Mouse (Mus musculus) forebrain, embryonic 14.5 days (tissue): Measurements from ENCODE around the gene Gucd1. TPM values are rescaled to one million over a fixed set of nuclear protein-coding genes. Genes with fewer than 3 reads are reported as not detected.

ENCODE experiments used
- ATAC-seq: fragments of 200-750 bp; cut with Nextera tagmentation; 2 replicates; pipeline ENCODE4 v1.8.0; 2017; ENCODE audit warnings: mild to moderate bottlenecking, moderate library complexity
- DNase-seq: peaks from one replicate; pipeline ENCODE4 v3.0.0-alpha.2; 2015; ENCODE audit warnings: low spot score
- H3K27ac ChIP-seq: fragments of 300-500 bp; sonication (generic); 2 replicates; pipeline ENCODE4 v1.5.1; 2014; ENCODE audit warnings: low read depth, mild to moderate bottlenecking, control low read depth, low read length, moderate library complexity
- H3K27me3 ChIP-seq: fragments of 300-500 bp; sonication (generic); replicated peaks from 2 replicates; pipeline ENCODE4 v1.6.1; 2014; ENCODE audit warnings: low read length, control low read depth, mixed read lengths; ENCODE audit not compliant: control insufficient read depth, insufficient read depth
- H3K36me3 ChIP-seq: fragments of 300-500 bp; sonication (generic); 2 replicates; pipeline ENCODE4 v1.6.1; 2014; ENCODE audit warnings: low read length, control low read depth; ENCODE audit not compliant: control insufficient read depth, insufficient read depth
- H3K4me1 ChIP-seq: fragments of 300-500 bp; sonication (generic); 2 replicates; pipeline ENCODE4 v1.6.1; 2014; ENCODE audit warnings: antibody characterized with exemption, low read length, control low read depth; ENCODE audit not compliant: control insufficient read depth, insufficient read depth
- H3K4me2 ChIP-seq: fragments of 300-500 bp; sonication (generic); 2 replicates; pipeline ENCODE4 v1.6.1; 2014; ENCODE audit warnings: mild to moderate bottlenecking, control low read depth, low read length
- H3K4me3 ChIP-seq: fragments of 300-500 bp; sonication (generic); 2 replicates; pipeline ENCODE4 v1.5.1; 2014; ENCODE audit warnings: low read depth, low read length, control low read depth
- H3K9ac ChIP-seq: fragments of 300-500 bp; sonication (generic); 2 replicates; pipeline ENCODE4 v1.6.1; 2014; ENCODE audit warnings: mild to moderate bottlenecking, low read length, control low read depth, moderate library complexity
- H3K9me3 ChIP-seq: fragments of 300-500 bp; sonication (generic); replicated peaks from 2 replicates; pipeline ENCODE4 v1.6.1; 2016; ENCODE audit warnings: low read length, control low read depth, mixed read lengths; ENCODE audit not compliant: control insufficient read depth
- WGBS: fragments of 180-500 bp; shearing (Covaris S2); extraction: QIAGEN DNeasy Blood & Tissue Kit; methylation state at CpG from one replicate; pipeline ENCODE4 v1.1.7; 2014; 5-methylcytosine and 5-hydroxymethylcytosine counted together
- polyA plus RNA-seq: library from polyadenylated mRNA; unstranded; fragments of >200 nt; fragmentation: Nextera tagmentation; extraction: Ambion mirVana; gene quantifications from 2 replicates; pipeline ENCODE4 v1.2.1, GENCODE M21; 2014

Gene Gucd1
- polyA plus RNA-seq, 1 experiment from 2014 or later = 29.5 TPM

GRCm38 (mm10) chr10:75323986-75324385 is 193.8 kb downstream of the Gucd1 start:
- no peaks in the 10 kb centered on the region for H3K4me1 ChIP-seq
- H3K9ac ChIP-seq = no peak overlapping the region
- no peak overlapping the region for H3K4me3 ChIP-seq
- WGBS = 79% methylated on average over 8 of the region's 8 CpGs
- DNase-seq (no peak), ATAC-seq (no peak)
- no peak overlapping the region for H3K4me2 ChIP-seq
- no peaks in the 10 kb centered on the region for H3K27me3 ChIP-seq
- H3K36me3 ChIP-seq = no peaks in the 10 kb centered on the region
- H3K27ac ChIP-seq = no peak overlapping the region
- no peaks in the 10 kb centered on the region for H3K9me3 ChIP-seq

GRCm38 (mm10) chr10:75322966-75323365 is 194.8 kb downstream of the Gucd1 start:
- no peaks in the 10 kb centered on the region for H3K36me3 ChIP-seq
- ATAC-seq (no peak), DNase-seq (no peak)
- H3K4me2 ChIP-seq = no peak overlapping the region
- no peak overlapping the region for H3K9ac ChIP-seq
- no peak overlapping the region for H3K27ac ChIP-seq
- H3K4me1 ChIP-seq = no peaks in the 10 kb centered on the region
- peaks cover 8% of the 10 kb centered on the region; the same call in 1 of the 2 replicates for H3K27me3 ChIP-seq
- H3K9me3 ChIP-seq = no peaks in the 10 kb centered on the region
- H3K4me3 ChIP-seq = no peak overlapping the region
- WGBS = 50% methylated on average over 6 of the region's 6 CpGs

GRCm38 (mm10) chr10:75320321-75320720 is 197.5 kb downstream of the Gucd1 start:
- H3K27me3 ChIP-seq = peaks cover 21% of the 10 kb centered on the region
- DNase-seq = no peak
- no peaks in the 10 kb centered on the region for H3K36me3 ChIP-seq
- no peak overlapping the region for H3K4me3 ChIP-seq
- no peak for ATAC-seq
- H3K4me1 ChIP-seq = peaks cover 2% of the 10 kb centered on the region; the same call in 1 of the 2 replicates
- H3K9me3 ChIP-seq = no peaks in the 10 kb centered on the region
- no peak overlapping the region for H3K9ac ChIP-seq
- H3K4me2 ChIP-seq = no peak overlapping the region
- 58% methylated on average over 4 of the region's 4 CpGs for whole genome bisulfite sequencing
- no peak overlapping the region for H3K27ac ChIP-seq

- ATAC-seq (no peak), DNase-seq (no peak)
- no peaks in the 10 kb centered on the region for H3K9me3 ChIP-seq
- H3K27me3 ChIP-seq = peaks cover 21% of the 10 kb centered on the region
- 87% methylated on average over 6 of the region's 6 CpGs for WGBS
- H3K4me3 ChIP-seq = peak overlapping the region; percentile 39; the same call in 1 of the 2 replicates
- no peak overlapping the region for H3K9ac ChIP-seq
- H3K27ac ChIP-seq = no peak overlapping the region
- peaks cover 2% of the 10 kb centered on the region; the same call in 1 of the 2 replicates for H3K4me1 ChIP-seq
- H3K4me2 ChIP-seq = no peak overlapping the region
- H3K36me3 ChIP-seq = 0 out of 2 replicates have a peak, but pooled peaks cover 1% of the 10 kb centered on the region
Measured at GRCm38 (mm10) chr10:75318206-75318605, 199.6 kb downstream of the Gucd1 start.

- peak; percentile 52 for DNase-seq
- H3K27ac ChIP-seq = no peak overlapping the region; the same call in 1 of the 2 replicates
- peaks cover 2% of the 10 kb centered on the region; the same call in 1 of the 2 replicates for H3K4me1 ChIP-seq
- WGBS = 2% methylated on average over 69 of the region's 81 CpGs
- peak overlapping the region; percentile 57 for H3K4me2 ChIP-seq
- peak; percentile 78 for ATAC-seq
- H3K9me3 ChIP-seq = no peaks in the 10 kb centered on the region
- peak overlapping the region; percentile 39 for H3K4me3 ChIP-seq
- peaks cover 12% of the 10 kb centered on the region; the same call in 1 of the 2 replicates for H3K36me3 ChIP-seq
- H3K9ac ChIP-seq = peak overlapping the region; percentile 56
- peaks cover 21% of the 10 kb centered on the region for H3K27me3 ChIP-seq
Measured at GRCm38 (mm10) chr10:75316908-75317761, 200.6 kb downstream of the Gucd1 start.

GRCm38 (mm10) chr10:75316872-75316907 is 201.1 kb downstream of the Gucd1 start, which contains the start of gene Adora2a:
Adora2a (plus strand) TSS chr10:75316877.
- H3K4me3 ChIP-seq = peak within 1 kb of the TSS; percentile 39
- WGBS = 4% methylated on average over 4 of the region's 4 CpGs
- DNase-seq = no peak
- peak within 1 kb of the TSS; percentile 57 for H3K4me2 ChIP-seq
- peak within 1 kb of the TSS; percentile 56 for H3K9ac ChIP-seq
- H3K27me3 ChIP-seq = peaks cover 21% of the 10 kb centered on the region
- H3K9me3 ChIP-seq = no peaks in the 10 kb centered on the region
- ATAC-seq = no peak
- H3K36me3 ChIP-seq = peaks cover 17% of the 10 kb centered on the region
- H3K27ac ChIP-seq = no peak within 1 kb of the TSS; the same call in 1 of the 2 replicates
- H3K4me1 ChIP-seq = peaks cover 2% of the 10 kb centered on the region; the same call in 1 of the 2 replicates

- H3K4me2 ChIP-seq = peak overlapping the region; percentile 57
- DNase-seq (no peak), ATAC-seq (peak; percentile 44)
- H3K27ac ChIP-seq = no peak overlapping the region
- H3K36me3 ChIP-seq = peaks cover 19% of the 10 kb centered on the region
- H3K4me3 ChIP-seq = peak overlapping the region; percentile 39
- H3K27me3 ChIP-seq = peaks cover 21% of the 10 kb centered on the region
- H3K9ac ChIP-seq = peak overlapping the region; percentile 56; the same call in 1 of the 2 replicates
- H3K9me3 ChIP-seq = no peaks in the 10 kb centered on the region
- 10% methylated on average over 9 of the region's 9 CpGs for WGBS
- peaks cover 2% of the 10 kb centered on the region; the same call in 1 of the 2 replicates for H3K4me1 ChIP-seq
Measured at GRCm38 (mm10) chr10:75316472-75316871, 201.3 kb downstream of the Gucd1 start.

- H3K4me1 ChIP-seq = peaks cover 2% of the 10 kb centered on the region; the same call in 1 of the 2 replicates
Measured at GRCm38 (mm10) chr10:75315756-75316155, 202.0 kb downstream of the Gucd1 start.

More at GRCm38 (mm10) chr10:75315756-75316155, 202.0 kb downstream of the Gucd1 start:
- ATAC-seq = no peak; the same call in 1 of the 2 replicates
- DNase-seq = peak; percentile 28
- Histone ChIP-seq H3K4me2 (no peak overlapping the region), H3K4me3 (no peak overlapping the region), H3K27me3 (peaks cover 21% of the 10 kb centered on the region), H3K36me3 (peaks cover 26% of the 10 kb centered on the region), H3K27ac (no peak overlapping the region), H3K9me3 (no peaks in the 10 kb centered on the region), H3K9ac (no peak overlapping the region)
- 65% methylated on average over 8 of the region's 8 CpGs for WGBS
